Mouse (Mus musculus) liver, postnatal 0 days (tissue): ENCODE data around the gene Ankrd40. TPM values are rescaled to one million over a fixed set of nuclear protein-coding genes. Genes with fewer than 3 reads are reported as not detected.

ENCODE experiments used
- ATAC-seq: fragments of 200-750 bp; cut with Nextera tagmentation; 2 replicates; pipeline ENCODE4 v1.8.0; 2017; ENCODE audit warnings: mild to moderate bottlenecking, moderate library complexity
- DNase-seq: peaks from one replicate; pipeline ENCODE4 v3.0.0-alpha.2; 2016
- H3K27ac ChIP-seq: fragments of 300-500 bp; sonication (generic); 2 replicates; pipeline ENCODE4 v1.5.1; 2014; ENCODE audit warnings: antibody characterized with exemption, moderate library complexity, mild to moderate bottlenecking, low read depth
- H3K27me3 ChIP-seq: fragments of 300-500 bp; sonication (generic); 2 replicates; pipeline ENCODE4 v1.6.1; 2014; ENCODE audit warnings: low read length, control low read depth, mixed read lengths; ENCODE audit not compliant: insufficient read depth
- H3K36me3 ChIP-seq: fragments of 300-500 bp; sonication (generic); replicated peaks from 2 replicates; pipeline ENCODE4 v1.6.1; 2014; ENCODE audit warnings: mild to moderate bottlenecking, control low read depth, low read length, moderate library complexity, mixed read lengths; ENCODE audit not compliant: insufficient read depth
- H3K4me1 ChIP-seq: fragments of 300-500 bp; sonication (generic); 2 replicates; pipeline ENCODE4 v1.6.1; 2014; ENCODE audit warnings: antibody characterized with exemption, mild to moderate bottlenecking, control low read depth; ENCODE audit not compliant: insufficient read depth
- H3K4me2 ChIP-seq: fragments of 300-500 bp; sonication (generic); 2 replicates; pipeline ENCODE4 v1.6.1; 2014; ENCODE audit warnings: low read depth, mild to moderate bottlenecking, low read length, moderate library complexity, mixed read lengths
- H3K4me3 ChIP-seq: fragments of 300-500 bp; sonication (generic); 2 replicates; pipeline ENCODE4 v1.5.1; 2014; ENCODE audit warnings: low read depth, low read length
- H3K9ac ChIP-seq: fragments of 300-500 bp; sonication (generic); replicated peaks from 2 replicates; pipeline ENCODE4 v1.6.1; 2014; ENCODE audit warnings: mild to moderate bottlenecking, moderate library complexity
- H3K9me3 ChIP-seq: fragments of 300-500 bp; sonication (generic); 2 replicates; pipeline ENCODE4 v1.6.1; 2016; ENCODE audit warnings: mild to moderate bottlenecking, control low read depth, low read length, mixed read lengths
- CTCF ChIP-seq: sonication (generic); IDR thresholded peaks from 2 replicates; pipeline ENCODE4 v1.5.1; 2016; ENCODE audit warnings: antibody characterized with exemption, low read depth
- EP300 ChIP-seq: IDR thresholded peaks from 2 replicates; pipeline ENCODE4 v1.6.1; 2016; ENCODE audit warnings: antibody characterized with exemption, low read depth, mild to moderate bottlenecking
- WGBS: fragments of 180-500 bp; shearing (Covaris S2); extraction: QIAGEN DNeasy Blood & Tissue Kit; methylation state at CpG from one replicate; pipeline ENCODE4 v1.1.7; 2014; ENCODE audit not compliant: insufficient replicate concordance; 5-methylcytosine and 5-hydroxymethylcytosine counted together
- polyA plus RNA-seq: library from polyadenylated mRNA; unstranded; fragments of >200 nt; fragmentation: Nextera tagmentation; extraction: Ambion mirVana; gene quantifications from 2 replicates; pipeline ENCODE4 v1.2.1, GENCODE M21; 2015

Ankrd40 gene
- polyA plus RNA-seq, 1 experiment from 2014 or later: 8.5 TPM

DNA sequence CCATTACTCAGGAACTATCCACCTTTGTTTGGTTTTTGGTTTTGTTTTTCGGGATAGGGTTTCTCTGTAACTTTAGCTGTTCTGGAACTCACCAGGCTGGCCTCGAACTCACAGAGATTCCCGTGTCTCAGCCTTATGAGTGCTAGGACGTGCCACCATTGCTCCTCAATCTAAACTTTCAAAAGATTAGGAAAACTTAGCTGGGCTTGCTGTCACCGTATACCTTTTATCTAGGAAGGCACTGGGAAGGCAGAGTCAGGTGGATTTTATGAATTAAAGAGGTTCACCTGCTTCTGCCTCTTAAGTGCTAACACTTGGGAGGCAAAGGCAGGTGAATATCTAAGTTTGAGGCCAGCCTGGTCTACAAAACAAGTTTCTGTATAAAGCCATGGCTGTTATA is 5.2 kb upstream of the Ankrd40 start:
- H3K27me3 ChIP-seq: no peaks in the 10 kb centered on the region
- DNase-seq (no peak), ATAC-seq (no peak)
- no peaks in the 10 kb centered on the region for H3K9me3 ChIP-seq
- TF ChIP-seq CTCF (no peak), EP300 (no peak)
- H3K27ac ChIP-seq: peak overlapping the region; percentile 97
- peak overlapping the region; percentile 73 for H3K4me2 ChIP-seq
- 41% methylated on average over 5 of the region's 5 CpGs for WGBS
- peak overlapping the region; percentile 96 for H3K4me3 ChIP-seq
- 0 out of 2 replicates have a peak, but pooled peaks cover 3% of the 10 kb centered on the region for H3K36me3 ChIP-seq
- peak overlapping the region; percentile 96 for H3K9ac ChIP-seq
- peaks cover 30% of the 10 kb centered on the region for H3K4me1 ChIP-seq

DNA sequence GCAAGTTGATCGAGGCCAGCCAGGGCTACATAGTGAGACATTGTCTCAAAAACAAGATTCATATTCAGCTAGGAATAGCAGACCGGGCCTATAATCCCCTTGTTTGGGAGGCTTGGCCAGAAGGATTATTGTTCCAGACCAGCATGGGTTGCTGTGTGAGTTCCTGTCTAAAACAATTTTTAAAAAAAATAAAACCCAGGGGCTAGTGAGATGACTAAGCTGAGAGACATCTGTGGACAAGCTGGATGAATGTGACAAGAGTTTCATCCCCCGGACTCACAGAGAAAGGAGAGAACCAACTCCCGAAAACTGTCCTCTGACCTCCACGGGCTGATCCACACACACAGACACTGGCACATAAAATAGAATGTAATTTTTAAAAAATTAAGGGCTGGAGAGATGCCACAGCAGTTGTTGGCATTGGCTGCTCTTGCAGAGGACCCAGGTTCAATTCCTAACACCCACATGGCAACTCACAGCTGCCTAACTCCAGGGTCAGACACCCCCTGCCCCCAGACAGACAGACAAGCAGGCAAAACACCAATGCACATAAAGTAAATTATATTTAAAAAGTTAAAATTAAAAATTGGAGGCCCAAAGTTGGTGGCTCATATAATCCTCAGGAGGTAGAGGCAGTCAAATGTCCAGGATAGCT is 4.4 kb upstream of the Ankrd40 start:
- Histone ChIP-seq H3K9ac (no peak overlapping the region), H3K27ac (no peak overlapping the region), H3K27me3 (no peaks in the 10 kb centered on the region), H3K4me2 (no peak overlapping the region), H3K36me3 (0 out of 2 replicates have a peak, but pooled peaks cover 3% of the 10 kb centered on the region), H3K9me3 (no peaks in the 10 kb centered on the region), H3K4me3 (no peak overlapping the region), H3K4me1 (peaks cover 27% of the 10 kb centered on the region)
- TF ChIP-seq CTCF: no peak
- TF ChIP-seq EP300: no peak
- ATAC-seq: no peak
- DNase-seq: no peak
- 85% methylated on average over 5 of the region's 5 CpGs for WGBS

DNA sequence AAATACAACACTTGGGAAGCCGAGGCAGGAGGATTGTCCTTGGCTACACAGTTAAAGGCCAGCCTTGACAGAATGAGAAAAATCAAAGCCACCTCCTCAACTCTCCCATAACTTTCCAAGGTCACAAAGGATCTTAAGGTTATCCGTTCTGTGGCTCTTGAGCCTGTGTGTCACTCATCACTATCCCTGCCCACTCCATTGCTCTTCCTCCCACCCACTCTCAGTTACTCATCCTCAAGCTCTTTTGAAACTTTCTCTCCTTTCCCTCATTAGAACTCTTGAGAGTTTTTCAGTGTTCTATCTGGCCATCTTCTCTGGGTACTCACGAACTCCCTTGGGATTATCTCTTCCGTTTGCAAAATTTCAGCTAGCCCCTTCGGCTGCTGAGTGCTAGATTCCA is 3.2 kb upstream of the Ankrd40 start:
- TF ChIP-seq EP300 (no peak), CTCF (no peak)
- H3K4me3 ChIP-seq: no peak overlapping the region
- no peak overlapping the region for H3K4me2 ChIP-seq
- DNase-seq (no peak), ATAC-seq (no peak)
- no peaks in the 10 kb centered on the region for H3K27me3 ChIP-seq
- no peak overlapping the region for H3K27ac ChIP-seq
- H3K4me1 ChIP-seq: peaks cover 26% of the 10 kb centered on the region
- no peaks in the 10 kb centered on the region for H3K9me3 ChIP-seq
- WGBS: 86% methylated on average over 5 of the region's 5 CpGs
- peaks cover 3% of the 10 kb centered on the region; the same call in 1 of the 2 replicates for H3K36me3 ChIP-seq
- no peak overlapping the region for H3K9ac ChIP-seq

DNA sequence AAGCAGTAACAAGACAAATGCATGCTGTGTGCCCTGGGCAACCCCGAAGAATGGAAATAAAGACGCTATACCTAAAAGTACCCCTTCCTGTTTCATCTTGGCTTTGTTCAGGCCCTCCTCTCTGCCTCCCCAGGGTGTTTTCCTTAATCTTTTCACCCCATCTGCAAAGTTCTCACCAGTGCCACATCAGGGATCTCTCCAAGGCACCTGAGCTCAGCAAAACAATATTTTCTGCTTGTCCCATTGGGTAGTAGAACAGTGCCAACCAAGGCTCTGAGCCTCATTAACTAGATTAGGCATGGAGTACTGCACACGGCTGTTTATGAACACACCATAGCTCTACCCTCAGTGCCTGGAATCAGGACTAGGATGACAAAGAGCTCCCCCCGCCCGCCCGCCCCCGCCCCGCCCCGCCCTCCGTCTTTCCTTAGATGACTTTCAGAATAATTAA is 815 bp upstream of the Ankrd40 start:
- 20% methylated on average over 10 of the region's 10 CpGs for WGBS
- peak overlapping the region; percentile 98 for H3K27ac ChIP-seq
- peaks cover 34% of the 10 kb centered on the region for H3K4me1 ChIP-seq
- DNase-seq (no peak), ATAC-seq (no peak)
- H3K9me3 ChIP-seq: no peaks in the 10 kb centered on the region
- H3K4me2 ChIP-seq: peak overlapping the region; percentile 89
- no peak for TF ChIP-seq CTCF
- peak overlapping the region; percentile 23; the same call in 1 of the 2 replicates for H3K9ac ChIP-seq
- no peaks in the 10 kb centered on the region; the same call in 1 of the 2 replicates for H3K36me3 ChIP-seq
- H3K4me3 ChIP-seq: peak overlapping the region; percentile 75
- H3K27me3 ChIP-seq: no peaks in the 10 kb centered on the region

DNA sequence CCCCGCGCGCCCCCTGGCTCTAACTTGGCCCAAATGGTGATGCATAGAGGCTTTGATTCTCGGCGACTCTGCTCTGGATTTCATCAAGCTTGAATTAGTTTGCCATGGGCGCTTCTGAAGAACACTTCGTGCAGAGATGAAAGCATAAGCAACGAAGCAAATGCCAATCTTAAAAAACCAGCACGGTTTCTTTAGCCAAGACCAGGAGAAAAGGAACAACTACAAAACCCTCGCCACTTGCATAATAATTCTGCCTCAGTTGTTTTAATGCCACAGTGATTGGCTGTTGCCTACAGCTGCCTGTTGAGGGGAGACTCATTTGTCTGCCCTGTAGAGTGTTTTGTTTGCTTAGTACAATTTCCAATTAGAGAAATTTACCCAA is 834 bp downstream of the Ankrd40 start:
- Histone ChIP-seq H3K27me3 (no peaks in the 10 kb centered on the region), H3K4me3 (peak overlapping the region; percentile 75), H3K27ac (peak overlapping the region; percentile 98), H3K4me1 (peaks cover 29% of the 10 kb centered on the region), H3K36me3 (no peaks in the 10 kb centered on the region; the same call in none of the 2 replicates), H3K4me2 (peak overlapping the region; percentile 89), H3K9ac (peak overlapping the region; percentile 96), H3K9me3 (no peaks in the 10 kb centered on the region)
- TF ChIP-seq EP300 (no peak), CTCF (no peak)
- DNase-seq: no peak
- WGBS: 6% methylated on average over 10 of the region's 10 CpGs
- no peak for ATAC-seq

DNA sequence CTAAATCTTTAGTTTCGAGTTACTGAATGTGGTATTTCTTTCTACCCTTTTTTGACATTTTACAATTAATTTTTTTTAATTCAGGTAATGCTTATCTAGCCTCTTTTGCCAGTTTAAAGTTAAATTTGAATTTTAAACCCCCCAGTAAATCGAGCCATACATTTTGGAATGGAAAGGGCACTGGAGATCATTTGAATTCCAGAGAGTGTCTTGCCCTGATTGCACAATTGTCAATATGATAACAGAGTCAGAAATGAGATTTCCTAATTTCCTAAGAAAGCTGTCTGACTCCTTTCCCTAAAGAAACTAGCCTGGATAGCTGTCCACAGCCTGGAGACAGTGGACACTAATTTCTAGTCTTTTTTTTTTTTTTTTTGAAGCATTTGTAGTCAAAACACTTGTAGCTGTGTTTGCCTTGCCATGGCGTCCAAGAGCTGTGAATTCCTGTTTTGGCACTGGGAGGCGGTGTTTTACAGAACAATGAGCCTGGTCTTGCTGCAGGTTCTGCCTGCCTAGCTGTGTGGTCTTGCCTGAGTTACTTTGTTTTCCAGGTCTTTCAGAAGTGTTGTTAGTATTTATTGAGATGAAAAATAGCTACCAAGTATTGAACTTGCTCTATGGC is 1.6 kb downstream of the Ankrd40 start:
- peaks cover 2% of the 10 kb centered on the region for H3K36me3 ChIP-seq
- ATAC-seq: no peak
- DNase-seq: peak; percentile 49
- no peak overlapping the region for H3K9ac ChIP-seq
- peaks cover 32% of the 10 kb centered on the region for H3K4me1 ChIP-seq
- no peaks in the 10 kb centered on the region for H3K27me3 ChIP-seq
- H3K27ac ChIP-seq: no peak overlapping the region
- no peaks in the 10 kb centered on the region for H3K9me3 ChIP-seq
- no peak overlapping the region for H3K4me3 ChIP-seq
- TF ChIP-seq EP300 (no peak), CTCF (peak; percentile 61)
- WGBS: 45% methylated on average over 4 of the region's 4 CpGs
- peak overlapping the region; percentile 89; the same call in 1 of the 2 replicates for H3K4me2 ChIP-seq
